Mouse (Mus musculus) spleen, postnatal 10 days (tissue): ENCODE results near the gene Brix1.

ENCODE experiments used
- DNase-seq, 2 experiments: peaks; one replicate each; pipeline ENCODE4 v3.0.0; 2021 to 2022; ENCODE audit warnings: low spot score in 2 of 2

The Brix1 gene

DNA sequence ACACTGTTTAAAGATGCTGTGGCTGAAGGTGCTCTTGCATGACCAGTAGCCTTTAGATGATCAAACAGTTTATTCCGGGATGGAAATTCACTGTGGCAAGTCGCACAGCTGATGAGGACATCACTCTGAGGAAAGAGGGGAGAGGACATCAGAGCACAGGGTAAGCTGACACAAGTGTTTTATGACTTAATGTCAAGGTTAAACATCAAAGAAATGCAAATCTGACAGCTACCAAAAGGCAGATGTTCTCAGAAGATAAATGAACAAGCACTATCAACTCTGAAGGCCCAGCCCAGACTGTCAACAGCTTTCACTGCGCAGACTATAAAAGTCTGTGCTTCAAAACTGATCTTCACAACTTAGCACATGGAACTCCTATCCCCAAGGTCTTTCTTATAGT lies 38.6 kb downstream of the Brix1 start:
- DNase-seq, result no peak

DNA sequence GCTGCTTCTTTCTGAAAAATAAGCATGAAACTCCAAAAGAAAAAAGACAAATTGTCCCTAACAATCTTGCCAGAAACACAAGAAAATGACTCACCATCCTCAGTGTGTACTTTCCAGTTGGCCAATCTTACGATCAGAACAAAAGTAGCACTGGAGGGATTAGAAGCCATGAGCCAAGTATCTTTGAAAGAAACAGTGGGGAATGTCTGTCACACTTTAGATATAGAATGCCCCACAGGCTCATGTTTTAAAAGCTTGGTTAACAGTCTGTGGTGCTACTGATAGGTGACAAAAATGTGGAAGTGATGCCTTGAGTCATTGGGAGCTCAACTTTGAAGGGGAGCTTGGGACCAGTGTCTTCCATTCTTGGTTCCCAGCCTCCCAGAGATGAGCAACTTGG lies 43.5 kb downstream of the Brix1 start:
- no peak for DNase-seq

DNA sequence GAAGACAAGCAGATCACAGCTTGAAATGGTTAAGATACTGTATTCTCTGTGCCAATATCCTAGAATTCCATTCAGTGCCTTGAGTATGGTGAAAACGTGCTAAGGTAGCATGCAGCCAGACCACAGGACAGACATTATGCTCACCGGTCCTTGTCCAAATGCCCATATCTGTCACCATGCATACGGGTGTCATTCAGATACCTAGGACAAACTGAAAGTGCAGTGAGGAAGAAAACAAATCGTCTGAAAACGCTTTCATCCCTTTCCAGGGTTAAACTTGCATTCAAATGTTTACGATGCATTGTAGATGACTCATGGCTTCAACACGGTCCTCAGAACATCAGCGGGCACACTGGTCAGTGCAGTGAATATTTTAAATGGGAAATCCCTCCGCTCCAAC lies 44.3 kb downstream of the Brix1 start:
- DNase-seq, result no peak

DNA sequence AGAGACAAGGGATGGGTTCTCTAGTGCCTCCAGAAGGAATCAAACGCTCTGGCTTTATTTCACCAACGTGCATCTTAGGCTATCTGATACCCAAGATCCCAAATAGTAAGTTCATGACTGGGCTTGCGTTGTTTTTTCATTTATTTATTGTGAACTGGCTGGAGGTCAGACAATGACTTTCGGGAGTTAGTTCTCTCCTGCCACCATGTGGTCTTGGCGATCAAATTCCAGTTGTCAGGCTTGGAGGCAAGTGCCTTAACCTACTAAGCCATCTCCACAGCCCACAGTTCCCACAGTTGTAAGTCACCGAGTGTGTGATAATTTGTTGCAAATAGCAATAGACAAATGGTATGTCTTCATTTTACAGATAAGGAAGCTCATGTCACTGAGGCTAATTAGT lies 45.8 kb downstream of the Brix1 start:
- DNase-seq, result no peak

- DNase-seq, result no peak
These were observed 48.9 kb downstream of the Brix1 start for GRCm38 (mm10) chr15:10436893-10437292.

DNA sequence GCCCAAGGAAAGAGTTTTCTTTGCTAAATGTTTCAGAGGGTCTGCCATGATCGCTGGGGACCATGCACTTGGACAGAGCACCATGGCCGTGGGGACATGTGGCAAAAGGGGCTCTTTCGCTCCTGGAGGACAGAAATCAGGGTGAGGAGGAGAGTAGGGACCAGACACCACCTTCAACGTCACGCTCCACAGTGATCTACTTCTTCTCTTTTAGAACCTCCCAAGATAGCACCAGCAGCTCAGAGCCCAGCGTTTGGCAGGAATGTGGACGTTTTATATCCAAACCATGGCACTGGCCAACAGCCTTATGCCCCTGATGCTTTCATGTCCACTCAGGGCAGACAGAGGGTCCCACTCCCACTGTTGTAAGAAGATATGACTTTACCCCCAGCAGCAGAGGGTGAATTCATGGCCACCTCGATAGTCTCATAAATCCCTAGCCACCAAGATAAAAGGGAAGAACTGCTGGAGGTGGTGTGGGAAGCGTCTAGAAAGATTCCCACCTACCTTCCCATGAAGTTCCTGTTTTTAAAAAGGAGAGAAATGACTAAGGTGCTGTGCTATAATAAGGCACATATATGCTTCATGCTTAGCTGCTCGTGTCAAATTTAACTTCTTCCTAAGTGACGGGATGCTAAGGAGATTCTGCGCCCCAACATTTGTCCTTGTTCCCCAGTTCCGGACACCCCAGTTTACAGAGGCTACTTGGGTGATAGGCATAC lies 59.0 kb downstream of the Brix1 start:
- DNase-seq, result no peak

DNA sequence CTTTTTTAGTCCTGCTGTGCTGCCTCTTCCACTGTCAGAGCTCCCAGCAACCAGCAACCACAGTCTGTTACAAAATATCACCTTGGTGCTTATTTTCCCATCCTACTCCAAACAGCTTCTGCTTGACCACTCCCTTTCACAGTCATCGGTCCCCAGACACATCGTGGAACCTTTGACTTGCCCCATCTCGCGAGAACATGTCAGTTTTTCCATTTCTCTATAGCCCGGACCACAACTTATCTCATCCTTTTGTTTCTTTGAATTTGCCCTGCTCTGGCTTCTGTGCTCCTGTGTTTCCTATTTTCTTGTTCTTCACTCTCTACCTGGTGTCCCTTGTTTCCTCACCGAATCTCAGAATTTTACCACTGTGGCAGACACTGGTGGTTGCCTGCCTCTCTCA lies 59.6 kb downstream of the Brix1 start:
- DNase-seq, result no peak
